Comparison of ENCODE assay signal across 23 mouse cellular contexts in the genomic region with DNA sequence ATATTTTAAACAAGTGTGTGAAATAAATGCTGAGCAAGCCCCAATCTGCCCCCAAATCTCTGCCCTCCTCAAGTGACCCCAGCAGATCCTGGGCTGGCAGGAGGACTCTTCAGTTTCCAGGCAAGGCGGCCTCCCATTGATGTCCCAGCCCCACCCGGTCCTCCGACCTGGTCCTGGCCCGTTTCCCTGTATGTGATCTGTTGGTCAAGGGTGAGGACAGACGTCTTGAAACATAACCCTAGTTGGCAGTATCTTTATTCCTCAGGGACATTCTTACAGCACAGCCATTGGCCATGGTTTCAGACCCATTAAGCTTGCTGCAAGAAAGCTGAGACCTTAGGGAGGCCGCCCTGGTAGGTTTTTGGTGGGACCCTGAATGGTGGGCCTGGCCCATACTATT. TPM values are rescaled to one million over a fixed set of nuclear protein-coding genes. Genes with fewer than 3 reads are reported as not detected.
DNase-seq lines count a peak whose midpoint lies in the region; ATAC-seq and TF ChIP-seq lines count a peak whose summit lies in the region.
"Had no signal": no experiment of that assay in that cellular context is flagged by ENCODE, and none has a peak within 500 bp of the region (broad histone marks: within the 10 kb centered on the region; RNA-seq: fewer than 3 reads in every experiment).

No protein-coding gene starts in this region.

- H3K4me1 ChIP-seq in heart, embryonic 12.5 days (replicated peaks), result peaks cover 87% of the 10 kb centered on the region

- 77% methylated on average over 6 of the region's 6 CpGs for WGBS in heart, embryonic 12.5 days

- H3K27me3 ChIP-seq in heart, embryonic 12.5 days (replicated peaks), result no peaks in the 10 kb centered on the region
- H3K27me3 ChIP-seq: embryonic facial prominence, embryonic 15.5 days; heart, embryonic 15.5 days; hindbrain, embryonic 15.5 days had no signal

- 0 out of 2 replicates have a peak overlapping the region, but pooled peaks have one; percentile 16 for H3K9ac ChIP-seq in heart, embryonic 12.5 days
- H3K9ac ChIP-seq: embryonic facial prominence, embryonic 15.5 days; heart, embryonic 15.5 days; hindbrain, embryonic 15.5 days had no signal

- ATAC-seq in heart, embryonic 12.5 days (ENCODE audit: insufficient number of reproducible peaks, low FRiP score), result no peak
- ATAC-seq: forebrain, embryonic 14.5 days; intestine, postnatal 0 days had no signal

- DNase-seq in adrenal gland, postnatal 10 days, result peak; percentile 64
- DNase-seq in adrenal gland, postnatal 4 days (ENCODE audit: low spot score in 2 of 2), result no peak
- no peak for DNase-seq in heart, postnatal 25 days (ENCODE audit: low spot score)
- DNase-seq in gastrocnemius, adult 2 months, result peak; percentile 93
- DNase-seq in gastrocnemius, postnatal 25 days, result peak; percentile 83
- DNase-seq in spleen, postnatal 10 days (ENCODE audit: low spot score in 2 of 2), result no peak
- no peak for DNase-seq in thymus, postnatal 14 days
- DNase-seq: cerebellum, adult 2 months; cerebellum, postnatal 10 days; embryo, embryonic 11 days; heart, postnatal 14 days; kidney, adult 8-10 months had no signal

- TF ChIP-seq CTCF in gastrocnemius, adult 2 months (IDR thresholded peaks at IDR 0.05), result no peak

- H3K4me3 ChIP-seq in heart, embryonic 12.5 days, result no peak overlapping the region
- H3K4me3 ChIP-seq in gastrocnemius, adult 2 months, result no peak overlapping the region
- H3K4me3 ChIP-seq: embryonic facial prominence, embryonic 15.5 days; erythroblast, embryonic 14.5 days; forebrain, embryonic 10.5 days; heart, adult 2 months; heart, embryonic 15.5 days; hindbrain, embryonic 15.5 days had no signal

- H3K36me3 ChIP-seq in heart, embryonic 12.5 days, result peaks cover 29% of the 10 kb centered on the region
- H3K36me3 ChIP-seq: forebrain, embryonic 10.5 days; heart, embryonic 15.5 days; hindbrain, embryonic 15.5 days had no signal

- intact Hi-C loops in heart, postnatal 25 days (cut with DNase I), result no loop called here
- intact Hi-C loops in gastrocnemius, adult 2 months (cut with DNase I), result no loop called here

- no peaks in the 10 kb centered on the region for H3K9me3 ChIP-seq in heart, embryonic 12.5 days (replicated peaks)
- H3K9me3 ChIP-seq: embryonic facial prominence, embryonic 15.5 days; forebrain, embryonic 10.5 days; heart, embryonic 15.5 days; hindbrain, embryonic 15.5 days had no signal

- H3K27ac ChIP-seq in heart, embryonic 12.5 days (ENCODE audit: poor library complexity, severe bottlenecking), result peak overlapping the region; percentile 92; the same call in 1 of the 2 replicates
- H3K27ac ChIP-seq in gastrocnemius, adult 2 months, result peak overlapping the region; percentile 86
- H3K27ac ChIP-seq: embryonic facial prominence, embryonic 15.5 days; forebrain, embryonic 10.5 days; heart, adult 2 months; hindbrain, embryonic 15.5 days had no signal

- H3K4me2 ChIP-seq in heart, embryonic 12.5 days, result no peak overlapping the region
- H3K4me2 ChIP-seq: embryonic facial prominence, embryonic 15.5 days; hindbrain, embryonic 15.5 days had no signal

RNA-seq across cellular contexts. Expression of gene Wnt11, which starts 18.9 kb away (rescaled TPM):
- 1 to 10 TPM; 6.4 to 6.5 TPM for total RNA-seq in adrenal gland, postnatal 10 days (2021)
- total RNA-seq in adrenal gland, postnatal 4 days (2021), result 1 to 10 TPM; 4.2 to 5.3 TPM
- 26.3 and 31.0 TPM in 2 replicates for polyA plus RNA-seq in heart, embryonic 12.5 days (2016; fragmentation: Nextera tagmentation; extraction: Ambion mirVana)
- 1 to 10 TPM; 4.1 to 4.6 TPM for total RNA-seq in heart, postnatal 25 days (2021)
- total RNA-seq in gastrocnemius, adult 2 months (2021), result 1 to 10 TPM; 5.3 to 8.3 TPM
- 1 to 10 TPM; 5.7 to 6.6 TPM for total RNA-seq in gastrocnemius, postnatal 25 days (2021)
- total RNA-seq: common myeloid progenitor, adult 5-6 weeks; MEL had no signal
- polyA plus RNA-seq: erythroblast, embryonic 14.5 days had no signal

Comparison
In these comparisons a context has a peak if more than half of its experiments do, and no peak if none do; other contexts are left out.
1. DNase-seq: peak in adrenal gland, postnatal 10 days (single experiment), gastrocnemius, adult 2 months (single experiment) and gastrocnemius, postnatal 25 days (single experiment); none in adrenal gland, postnatal 4 days (0 of 2), heart, postnatal 25 days (single experiment), spleen, postnatal 10 days (0 of 2) and thymus, postnatal 14 days (single experiment).